Mouse (Mus musculus) frontal cortex, postnatal 14 days (tissue): ENCODE results near the gene Tmeff2.

ENCODE experiments used
- DNase-seq, 2 experiments: peaks; one replicate each; pipeline ENCODE4 v3.0.0; 2022; ENCODE audit warnings: low spot score in 2 of 2

Tmeff2 gene

DNA sequence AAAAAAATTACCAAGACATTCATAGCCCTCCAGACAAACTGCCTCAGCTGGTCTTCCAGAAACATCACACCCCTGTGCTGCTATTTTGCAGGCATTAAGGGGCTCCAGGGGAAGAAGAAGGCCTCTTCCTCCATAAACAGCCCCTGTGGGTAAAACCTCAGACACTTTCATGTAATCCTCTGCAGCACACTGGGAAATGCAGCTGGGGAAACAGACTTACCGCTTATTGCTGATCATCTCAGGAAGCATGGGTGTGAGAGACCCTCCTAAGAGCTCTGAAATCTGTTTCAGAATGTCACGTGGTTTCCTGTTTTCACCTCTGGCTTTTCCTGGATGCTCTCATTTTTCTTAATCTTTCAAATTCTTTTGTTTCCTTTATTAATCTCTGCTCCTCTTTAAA is 204.3 kb downstream of the Tmeff2 start:
- no peak for DNase-seq

DNA sequence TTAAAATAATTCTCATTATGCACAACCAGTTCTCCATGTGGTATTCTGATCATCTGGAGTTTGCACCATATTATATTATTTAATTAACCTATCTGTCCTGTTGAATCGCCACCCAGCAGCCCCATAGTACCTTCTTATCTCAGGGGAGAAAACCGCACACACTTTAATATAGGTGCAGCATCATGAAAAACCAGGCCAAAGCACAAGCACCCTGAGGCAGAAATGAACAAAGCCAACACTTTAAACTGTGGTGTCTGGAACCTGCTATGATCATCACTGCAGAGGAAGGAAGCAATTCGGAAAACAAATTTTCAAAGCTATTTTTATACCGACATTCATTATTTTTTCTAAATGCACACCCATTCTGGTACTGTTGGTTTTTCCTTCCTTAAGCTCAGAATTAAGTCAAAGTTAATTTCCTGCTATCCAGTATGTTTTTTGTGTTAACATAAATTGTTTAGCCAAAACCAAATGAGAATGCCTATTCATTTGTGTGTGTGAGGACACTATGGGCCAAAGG is 206.0 kb downstream of the Tmeff2 start:
- DNase-seq: no peak

GRCm38 (mm10) chr1:51107299-51107698 is 206.9 kb downstream of the Tmeff2 start:
- DNase-seq: no peak

GRCm38 (mm10) chr1:51114721-51115120 is 214.3 kb downstream of the Tmeff2 start:
- DNase-seq: no peak

GRCm38 (mm10) chr1:51115761-51116160 is 215.3 kb downstream of the Tmeff2 start:
- no peak for DNase-seq

- no peak for DNase-seq
Measured at GRCm38 (mm10) chr1:51117830-51118229, 217.4 kb downstream of the Tmeff2 start.

GRCm38 (mm10) chr1:51125671-51126424 is 225.4 kb downstream of the Tmeff2 start:
- no peak for DNase-seq

- DNase-seq: no peak
Measured at GRCm38 (mm10) chr1:51126425-51126765, 225.9 kb downstream of the Tmeff2 start.

GRCm38 (mm10) chr1:51136792-51137191 is 236.3 kb downstream of the Tmeff2 start:
- DNase-seq: no peak

- no peak for DNase-seq
Measured at GRCm38 (mm10) chr1:51139605-51140004, 239.2 kb downstream of the Tmeff2 start.

DNA sequence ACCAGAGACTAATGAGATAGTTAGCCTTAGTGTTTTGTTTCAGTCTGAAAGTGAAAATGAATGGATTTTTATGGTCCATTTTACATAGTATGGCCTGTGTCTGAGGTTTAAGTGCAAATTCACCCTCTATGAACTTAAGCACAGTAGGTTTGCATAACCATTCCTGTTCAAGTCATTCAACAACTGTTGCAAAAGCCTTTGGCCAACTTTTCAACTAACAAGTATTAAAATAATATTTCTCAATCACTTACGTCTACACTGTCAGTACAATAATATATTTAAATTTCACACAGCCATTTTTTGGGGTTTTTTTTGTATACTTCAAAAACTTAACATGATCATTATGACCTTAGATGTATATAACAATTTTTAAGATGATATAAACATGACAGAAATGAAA is 240.9 kb downstream of the Tmeff2 start:
- DNase-seq: no peak

DNA sequence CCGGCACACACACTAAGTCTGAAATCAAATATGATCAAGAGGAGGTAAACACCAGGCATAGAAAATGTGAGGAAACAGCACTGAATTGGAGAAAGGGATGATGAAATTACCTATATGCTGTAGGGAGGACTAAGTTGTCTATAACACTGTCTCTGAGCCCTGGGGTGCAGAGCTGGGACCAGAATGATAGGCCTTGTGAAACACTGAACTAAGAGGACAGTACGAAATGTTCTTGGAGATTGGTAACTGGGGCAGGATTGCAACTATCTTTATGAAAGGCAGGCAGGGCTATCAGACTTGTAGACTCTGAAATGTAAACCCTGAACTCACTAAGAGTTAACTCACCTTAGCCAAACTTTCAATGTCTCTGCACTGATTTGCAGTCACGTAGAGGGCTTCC is 242.3 kb downstream of the Tmeff2 start:
- no peak for DNase-seq

GRCm38 (mm10) chr1:51145693-51146092 is 245.2 kb downstream of the Tmeff2 start:
- DNase-seq: no peak

GRCm38 (mm10) chr1:51148481-51149137 is 248.2 kb downstream of the Tmeff2 start:
- no peak for DNase-seq

GRCm38 (mm10) chr1:51149488-51149887 is 249.0 kb downstream of the Tmeff2 start:
- no peak for DNase-seq

GRCm38 (mm10) chr1:51149890-51150289 is 249.4 kb downstream of the Tmeff2 start:
- no peak for DNase-seq

GRCm38 (mm10) chr1:51152017-51152416 is 251.6 kb downstream of the Tmeff2 start:
- no peak for DNase-seq

DNA sequence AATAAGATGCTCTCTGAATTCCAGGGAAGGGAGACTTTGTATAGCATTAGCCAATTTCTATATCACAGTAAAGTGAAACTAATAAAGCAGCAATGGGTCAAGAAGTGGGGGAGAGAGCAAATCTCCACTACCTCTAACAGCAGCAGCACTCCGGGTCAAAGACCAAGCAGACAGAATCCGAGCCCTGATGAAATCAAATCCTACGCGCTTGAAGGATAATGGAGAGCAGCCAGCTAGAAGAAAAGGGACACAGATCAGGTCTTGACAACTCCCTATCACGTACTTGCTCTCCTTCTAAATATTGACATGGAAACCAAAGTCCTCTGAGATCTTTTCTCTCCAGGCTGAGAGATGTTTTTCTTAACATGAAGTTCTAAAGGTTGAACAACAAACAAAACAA is 252.4 kb downstream of the Tmeff2 start:
- DNase-seq: no peak

DNA sequence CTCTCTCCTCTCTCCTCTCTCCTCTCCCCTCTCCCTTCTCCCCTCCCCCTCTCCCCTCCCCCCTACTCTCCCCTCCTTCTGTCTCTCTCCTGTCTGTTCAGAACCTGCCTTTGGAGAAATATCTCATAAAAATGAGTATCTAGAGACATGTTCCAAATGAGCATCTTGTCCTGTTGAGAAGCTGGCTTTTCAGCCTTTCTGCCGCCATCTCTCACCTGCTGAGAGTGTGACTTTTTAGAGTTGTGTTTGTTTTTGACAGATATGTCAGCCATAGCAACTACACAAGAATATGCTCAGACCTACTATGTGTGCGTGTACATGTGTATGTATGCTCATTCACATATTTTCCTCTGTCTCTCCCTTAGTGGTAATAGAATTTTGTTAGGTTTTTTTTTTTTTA is 283.8 kb downstream of the Tmeff2 start:
- no peak for DNase-seq

DNA sequence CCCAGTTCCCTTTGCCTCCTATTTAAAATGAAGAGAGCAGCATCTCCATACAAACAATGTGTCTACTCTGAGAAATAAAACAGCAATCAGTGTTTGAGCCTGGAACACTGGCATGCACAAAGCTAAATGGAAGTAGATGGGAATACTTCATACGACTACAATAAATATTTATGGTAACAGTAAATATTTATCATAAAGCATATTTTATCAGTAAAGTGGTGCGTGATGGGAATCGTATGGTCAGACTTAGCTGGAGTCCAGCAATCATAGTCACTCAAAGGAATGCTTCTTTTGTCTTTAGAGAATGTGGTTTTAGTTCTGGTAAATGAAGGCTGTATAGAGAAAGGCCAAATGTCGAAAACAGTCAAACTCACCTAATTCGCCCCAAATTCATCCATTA is 288.6 kb downstream of the Tmeff2 start:
- DNase-seq: no peak

DNA sequence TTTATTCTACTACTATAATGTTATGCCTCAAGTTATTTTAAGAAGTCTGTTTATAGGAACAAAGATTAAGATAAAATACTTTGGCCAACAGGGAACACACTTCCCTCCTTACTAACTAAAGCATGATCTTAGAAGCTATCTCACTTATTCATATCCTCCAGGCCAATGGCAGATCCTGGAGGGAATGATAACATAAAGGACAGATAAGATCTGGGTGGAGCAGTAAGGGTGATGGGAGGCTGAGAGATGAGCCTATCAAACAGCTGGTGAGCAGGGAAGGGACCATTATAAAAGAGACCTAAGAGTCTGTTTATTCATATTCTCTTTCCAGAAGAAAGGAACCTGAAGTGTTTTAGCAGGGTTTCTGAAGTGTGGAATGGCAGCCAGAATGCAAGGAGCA is 290.8 kb downstream of the Tmeff2 start:
- DNase-seq: no peak

- DNase-seq: no peak
Measured at GRCm38 (mm10) chr1:51191872-51192613, 291.6 kb downstream of the Tmeff2 start.
